Mouse (Mus musculus) adrenal gland, adult 18-20 months (tissue): ENCODE data around the gene Poln. TPM values are rescaled to one million over a fixed set of nuclear protein-coding genes. Genes with fewer than 3 reads are reported as not detected.
A peak's percentile ranks its signal among the peaks of the same experiment; 100 is the strongest.

Experiments
- DNase-seq, 2 experiments: peaks; one replicate each; pipeline ENCODE4 v3.0.0; 2021 to 2022; ENCODE audit warnings: low spot score in 2 of 2
- long read RNA-seq, 2 experiments: library from polyadenylated mRNA; stranded (forward); transcript quantifications; one replicate each; pipeline ENCODE4 v2.0.0; 2021
- total RNA-seq, 2 experiments: library from RNA; stranded (reverse); gene quantifications; 1 replicate in 1 of 2; 2 replicates in 1 of 2; pipeline ENCODE4 v1.2.3; 2021

Gene Poln
- total RNA-seq = 10 to 100 TPM; 15.5 to 26.2 TPM
- long read RNA-seq, experiment 1, partial matches to known transcripts = 0 of 9 reads
- long read RNA-seq, experiment 1, other reads (novel, unspliced or antisense) = 9 of 9 reads
- long read RNA-seq, experiment 2, partial matches to known transcripts = 0 of 9 reads
- long read RNA-seq, experiment 2, other reads (novel, unspliced or antisense) = 9 of 9 reads

DNA sequence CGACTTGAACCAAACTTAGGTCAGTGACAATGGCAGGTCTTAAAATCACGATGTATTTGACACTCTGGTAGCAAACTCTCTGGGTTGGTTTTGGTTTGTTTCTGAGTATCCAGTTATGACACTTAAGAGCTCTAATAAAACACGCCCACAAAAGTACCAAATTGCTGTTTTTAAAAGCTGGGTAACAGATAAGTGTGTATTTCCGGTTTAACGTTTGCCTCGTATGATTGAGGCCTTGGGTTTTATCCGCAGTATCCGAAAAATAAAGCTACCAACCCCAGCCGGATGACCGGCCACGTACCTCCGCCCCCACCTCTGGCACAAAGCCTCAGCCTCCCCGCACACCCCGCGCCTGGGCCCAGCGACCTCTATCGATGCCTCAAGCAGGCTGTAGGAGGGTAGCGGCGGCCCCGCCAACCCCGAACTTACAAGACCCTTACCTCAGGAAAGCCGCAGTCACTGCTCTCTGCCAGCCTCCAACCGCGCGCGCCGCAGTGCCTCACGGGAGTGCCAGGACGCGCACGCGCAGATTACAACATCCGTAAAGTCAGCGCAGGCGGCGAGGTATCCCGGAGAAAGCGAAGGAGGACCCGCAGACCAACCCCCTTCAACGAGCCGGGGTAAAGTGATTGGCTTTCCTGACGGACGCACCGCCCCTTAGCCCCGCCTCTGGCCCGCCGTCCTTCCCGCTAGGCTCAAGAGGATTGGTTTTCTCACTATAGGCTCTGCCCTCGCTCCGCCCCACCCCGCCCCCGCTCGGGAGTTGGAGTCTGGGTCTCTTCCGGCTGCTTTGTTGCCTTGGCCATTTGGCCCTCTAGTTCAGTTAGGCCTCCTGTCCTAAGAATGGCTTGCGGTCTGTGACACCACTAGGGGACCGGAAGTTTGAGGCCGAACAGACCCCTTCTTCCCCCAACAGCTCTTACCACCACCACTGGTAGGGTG lies at the start of gene Poln, which contains the start of gene Haus3:
Gene Poln (minus strand): TSS at position 499 of the 942 bp plus-strand sequence.
Gene Haus3 (minus strand): TSS at position 578 of the 942 bp plus-strand sequence.
- DNase-seq = peak; percentile 90 to 94

DNA sequence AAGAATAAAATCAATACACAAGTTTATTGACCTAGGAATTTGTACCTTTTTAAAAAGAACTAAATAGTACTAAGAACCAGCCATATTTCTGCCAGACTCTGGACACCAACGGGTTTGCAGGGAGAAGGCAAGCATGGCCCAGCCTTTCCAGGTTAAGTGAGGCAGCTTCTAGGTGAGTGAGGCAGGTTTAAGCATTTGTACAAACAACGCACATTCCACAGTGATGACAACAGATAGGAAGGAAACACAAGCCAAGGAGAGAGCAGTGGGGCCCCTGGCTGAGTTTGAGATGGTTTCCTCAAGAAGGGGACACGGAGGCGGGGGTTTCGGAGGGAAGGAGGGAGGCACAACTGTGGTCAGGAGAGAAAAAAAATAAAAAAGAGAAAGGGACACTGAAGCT lies 49.4 kb upstream of the Poln start:
- DNase-seq = no peak

DNA sequence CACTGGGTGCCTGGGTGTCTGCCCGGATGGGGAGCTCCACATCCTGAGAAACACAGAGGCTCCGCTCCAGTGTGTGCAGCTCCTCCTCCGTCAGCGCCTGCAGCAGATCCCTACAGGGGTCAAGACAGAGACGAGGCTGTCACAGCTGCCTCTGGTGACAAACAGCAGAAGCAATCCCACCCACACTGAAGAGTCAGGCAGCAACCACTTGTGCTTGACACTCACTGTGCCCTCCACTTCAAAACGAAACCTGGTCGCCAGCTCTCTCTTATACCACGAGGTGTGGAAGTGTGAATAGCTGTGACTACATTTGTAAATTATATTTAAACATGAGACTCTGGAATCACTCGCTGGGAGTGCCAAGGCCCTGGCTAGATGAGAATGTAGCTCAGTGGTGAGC lies 48.5 kb upstream of the Poln start:
- DNase-seq = no peak

DNA sequence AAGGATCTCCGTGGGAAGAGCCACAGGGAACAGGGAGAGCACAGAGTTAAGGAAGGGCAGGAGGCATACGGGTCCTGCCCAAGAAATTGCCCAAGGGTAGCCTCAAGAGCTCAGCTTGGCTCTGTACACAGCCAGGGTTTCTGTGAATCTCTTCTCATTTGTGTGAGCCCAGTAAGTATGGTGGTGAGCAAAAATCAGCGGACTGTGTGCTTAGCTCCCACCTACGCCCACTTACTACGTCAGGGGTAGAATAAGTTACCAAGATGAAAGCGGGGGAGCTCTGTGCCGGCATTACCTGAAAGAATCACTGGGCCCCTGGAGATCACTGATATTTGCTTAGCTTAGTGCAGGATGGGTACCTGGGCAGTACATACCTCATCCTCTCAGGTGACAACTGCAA lies 46.8 kb upstream of the Poln start:
- no peak for DNase-seq

DNA sequence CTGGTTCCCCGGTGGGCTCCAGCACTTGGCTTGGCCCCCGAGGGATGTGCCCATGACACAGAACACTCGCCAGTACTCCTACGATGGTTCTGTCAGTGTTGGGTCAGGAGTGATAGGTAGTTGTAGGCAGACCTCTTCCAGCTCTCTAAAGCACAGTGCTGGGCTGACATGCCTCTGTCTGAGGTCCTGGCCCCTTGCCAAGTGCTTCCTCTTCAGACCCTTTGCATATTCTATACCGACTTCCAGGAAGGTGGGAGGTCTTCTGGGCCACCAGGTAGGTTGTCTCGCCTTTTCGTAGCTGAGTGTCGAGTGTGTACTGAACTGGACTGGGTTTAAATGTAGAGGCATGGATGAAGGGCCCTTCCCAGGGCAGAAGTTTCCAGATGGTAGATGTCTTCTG lies 44.4 kb upstream of the Poln start:
- no peak for DNase-seq

DNA sequence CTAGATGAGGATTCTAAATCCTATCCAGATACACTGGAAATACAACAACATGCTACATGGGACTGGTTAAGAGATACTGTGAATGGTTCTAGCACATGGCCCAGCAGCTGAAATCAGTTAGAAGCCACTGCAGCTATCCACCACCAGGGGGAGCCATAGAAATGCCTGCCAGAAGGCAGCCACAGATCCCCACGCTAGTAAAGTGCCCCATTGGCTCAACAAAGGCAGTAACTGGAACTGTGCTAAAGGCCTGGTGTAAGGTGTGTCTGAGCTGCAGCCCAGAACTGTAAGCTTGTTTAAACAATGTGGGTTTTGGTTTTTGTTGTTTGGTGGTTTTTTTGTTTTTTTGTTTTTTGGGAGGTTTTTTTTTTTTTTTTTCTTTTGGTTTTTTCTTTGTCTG lies 41.0 kb upstream of the Poln start:
- DNase-seq = peak; percentile 72 to 75

DNA sequence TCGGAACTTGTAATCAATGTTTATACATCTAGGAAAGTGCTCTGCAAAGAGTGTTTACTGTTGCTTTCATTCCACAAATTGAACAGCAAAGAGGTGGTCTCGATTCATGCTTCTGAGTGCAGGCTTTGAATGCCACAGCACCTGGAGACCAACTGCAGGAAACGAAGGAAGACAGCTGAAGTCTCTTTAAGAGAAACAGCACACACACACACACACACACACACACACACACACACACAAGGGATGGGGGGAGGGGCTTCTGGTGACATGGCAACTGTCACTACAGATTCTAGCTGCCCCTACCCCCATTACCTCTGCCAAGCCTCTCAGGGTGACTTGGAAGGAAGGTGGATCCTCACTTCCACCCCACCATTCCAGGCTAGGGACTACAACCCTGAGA lies 38.3 kb upstream of the Poln start:
- no peak for DNase-seq

DNA sequence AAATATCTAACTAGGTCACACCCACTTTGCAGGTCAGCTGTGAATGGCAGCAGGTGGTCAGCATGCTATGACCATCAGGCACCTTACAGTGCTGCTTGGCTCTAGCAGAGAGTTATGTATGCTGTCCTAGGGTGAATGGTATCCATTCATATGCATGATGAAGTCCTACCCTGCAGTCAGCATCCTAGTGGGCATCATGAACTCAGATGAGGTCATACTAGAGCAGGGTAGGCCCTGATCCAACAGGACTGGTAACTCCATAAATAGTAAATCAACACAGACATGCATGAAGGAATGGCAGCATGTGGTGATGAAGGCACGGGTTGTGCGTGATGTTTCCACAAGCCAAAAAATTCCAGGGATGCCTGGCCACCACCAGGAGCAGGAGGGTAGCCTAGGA lies 36.5 kb upstream of the Poln start:
- DNase-seq = no peak

DNA sequence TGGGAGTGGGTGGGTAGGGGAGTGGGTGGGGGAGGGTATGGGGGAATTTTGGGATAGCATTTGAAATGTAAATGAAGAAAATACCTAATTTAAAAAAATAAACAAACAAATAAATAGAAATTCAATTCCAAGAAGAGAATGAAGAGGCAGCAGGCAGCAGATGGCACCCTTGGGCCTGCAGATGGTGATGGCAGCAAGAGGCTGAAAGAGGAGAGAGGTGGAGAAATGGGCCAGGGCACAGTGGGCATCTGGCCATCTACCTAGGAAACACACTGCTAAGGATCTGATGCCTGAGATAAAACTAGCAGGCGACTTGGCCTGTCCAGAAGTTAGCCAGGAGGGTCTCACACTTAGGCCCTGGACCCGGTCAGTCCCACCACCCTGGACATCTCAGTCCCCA lies 35.7 kb upstream of the Poln start:
- DNase-seq = no peak

DNA sequence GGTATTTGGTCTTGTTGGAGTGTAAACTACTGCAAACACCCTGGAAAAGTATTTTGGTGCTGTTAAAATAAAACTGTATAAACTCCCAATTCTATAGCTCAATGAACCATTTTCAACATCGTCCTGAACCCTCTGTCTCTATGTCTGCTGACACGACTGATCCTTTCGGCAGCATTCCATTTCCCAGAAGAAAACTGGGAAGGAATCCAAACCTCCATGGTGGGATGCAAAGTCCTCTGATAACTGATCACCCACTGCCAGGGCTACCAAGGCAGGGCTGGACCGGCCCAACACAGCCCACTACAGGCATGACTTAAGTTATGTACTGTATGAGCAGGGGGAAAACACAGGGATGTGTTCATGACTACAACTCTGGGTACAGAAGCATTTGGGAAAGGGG lies 32.8 kb upstream of the Poln start:
- no peak for DNase-seq

DNA sequence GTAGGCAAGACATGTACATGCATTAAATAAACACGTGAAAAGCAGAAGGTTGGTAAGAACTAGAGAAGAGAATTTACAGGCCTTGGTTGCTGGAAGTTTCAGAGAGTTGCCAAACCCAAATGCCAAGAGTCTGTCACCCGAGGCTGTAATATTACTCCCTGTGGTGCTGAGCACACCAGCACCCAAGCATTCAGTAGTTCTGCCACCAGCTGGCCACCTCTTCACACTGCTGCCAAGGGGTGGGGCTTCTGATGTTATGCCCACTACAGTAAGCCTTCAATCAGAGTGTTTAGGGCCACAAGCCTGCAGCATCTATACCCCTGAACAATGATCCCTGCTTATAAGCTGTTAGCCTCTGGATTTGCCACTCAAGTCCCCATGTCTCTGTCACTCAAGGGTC lies 32.1 kb upstream of the Poln start:
- DNase-seq = no peak

DNA sequence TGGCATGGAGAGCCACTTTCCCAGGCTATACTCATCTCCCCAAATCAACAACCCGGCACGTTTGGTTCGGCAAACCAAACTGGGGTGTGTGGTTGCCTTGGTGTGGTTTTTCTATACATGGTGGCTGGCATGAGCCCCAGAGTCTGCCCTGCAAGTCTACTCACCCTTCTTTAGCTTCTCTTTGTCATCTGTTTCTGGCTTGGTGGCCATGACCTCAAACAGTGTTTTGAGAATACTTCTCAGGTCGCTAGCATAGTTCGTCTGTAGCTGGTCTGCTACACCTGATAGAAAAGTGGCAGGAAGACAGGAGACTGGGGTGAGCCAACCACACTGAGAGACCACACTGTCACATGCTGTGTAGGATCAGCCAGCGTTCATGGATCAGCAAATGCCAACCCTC lies 29.4 kb upstream of the Poln start:
- no peak for DNase-seq

DNA sequence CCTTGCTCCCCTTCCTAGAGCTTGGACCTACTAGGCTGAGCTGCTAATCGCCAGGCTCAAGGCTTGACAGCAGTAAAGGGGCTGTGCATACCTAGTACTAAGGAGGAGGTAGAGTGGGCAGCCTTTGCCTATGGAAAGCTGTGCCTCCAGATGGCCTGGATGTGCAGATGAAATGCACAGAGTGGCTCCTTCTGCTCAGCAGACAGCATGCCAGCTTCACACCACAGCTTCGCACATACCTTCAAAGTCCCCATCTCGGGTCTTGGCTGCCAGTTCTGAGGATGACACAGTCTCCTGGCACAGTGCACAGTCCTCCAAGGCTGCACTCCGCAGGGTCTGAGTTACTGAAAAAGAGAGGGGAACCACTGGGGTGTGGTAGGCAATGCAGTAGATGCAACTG lies 28.0 kb upstream of the Poln start:
- no peak for DNase-seq

DNA sequence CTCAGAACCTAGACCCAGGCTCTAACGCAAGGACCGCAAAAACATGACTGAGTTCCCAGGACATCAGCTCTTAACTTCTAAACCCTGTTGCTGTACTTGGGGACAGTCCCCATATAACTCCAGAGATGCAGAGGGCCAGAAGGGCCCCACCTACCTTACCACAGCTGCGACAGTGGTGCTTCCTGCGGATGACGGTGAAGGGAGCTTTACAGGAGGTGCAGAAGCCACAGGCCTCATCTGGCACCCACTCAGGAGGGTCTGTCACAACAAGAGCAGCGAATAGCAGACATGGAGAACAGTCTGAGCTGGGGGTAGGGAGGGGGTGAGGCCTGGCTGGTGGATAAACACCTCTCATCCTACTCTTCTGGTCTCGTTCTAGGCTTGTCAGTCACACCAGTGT lies 27.2 kb upstream of the Poln start:
- DNase-seq = no peak

DNA sequence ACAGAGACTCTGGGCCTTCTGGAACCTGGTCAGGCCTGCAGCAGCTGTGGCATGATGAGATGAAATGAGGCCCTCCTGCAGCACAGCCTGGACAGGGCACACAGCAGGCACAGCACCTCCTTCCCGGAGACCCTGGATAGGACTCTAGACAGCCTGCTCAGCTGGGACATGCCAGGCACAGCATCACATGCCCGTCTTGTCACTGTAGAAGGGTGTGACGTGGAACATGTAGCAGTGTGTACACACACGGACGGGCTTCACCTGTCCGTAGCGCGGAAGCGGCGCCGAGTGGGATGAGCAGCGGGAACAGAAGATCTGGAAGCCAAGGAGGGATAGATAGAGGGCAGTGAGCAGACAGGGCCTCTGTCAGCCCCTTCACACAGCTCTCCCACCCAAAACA lies 26.5 kb upstream of the Poln start:
- no peak for DNase-seq

DNA sequence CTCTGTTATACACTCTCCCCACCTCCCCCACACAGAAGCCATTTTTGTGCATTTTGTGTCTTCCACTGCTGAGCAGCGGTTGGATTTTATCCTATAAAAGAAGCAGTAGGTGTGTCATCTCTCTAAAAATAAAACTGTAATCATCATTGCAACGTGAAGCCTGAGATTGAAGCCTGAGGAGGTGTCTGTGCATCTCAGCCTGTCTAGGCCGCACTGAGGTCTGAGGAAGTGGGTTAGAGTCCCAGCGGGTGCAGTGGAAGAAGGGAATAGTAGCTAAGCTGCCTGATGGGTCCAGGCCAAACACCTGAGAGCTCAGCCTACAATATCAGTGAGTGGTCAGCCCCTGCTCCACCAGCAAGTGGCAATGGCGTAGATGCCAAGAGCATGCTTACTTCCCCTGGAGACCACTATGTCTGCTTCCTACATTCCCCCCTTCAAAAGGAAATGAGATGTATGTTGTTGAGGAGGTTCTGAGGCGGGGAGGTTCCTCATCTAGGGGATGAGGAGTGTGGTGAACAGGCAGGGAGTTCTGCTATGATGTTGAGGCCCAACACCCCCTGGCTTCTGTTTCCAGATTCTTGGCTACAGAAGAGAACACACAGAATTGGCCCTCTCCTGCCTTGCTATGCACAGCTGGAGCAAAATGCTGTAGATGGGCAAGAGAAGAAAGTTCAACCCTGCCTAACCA lies 25.9 kb upstream of the Poln start:
- no peak for DNase-seq

DNA sequence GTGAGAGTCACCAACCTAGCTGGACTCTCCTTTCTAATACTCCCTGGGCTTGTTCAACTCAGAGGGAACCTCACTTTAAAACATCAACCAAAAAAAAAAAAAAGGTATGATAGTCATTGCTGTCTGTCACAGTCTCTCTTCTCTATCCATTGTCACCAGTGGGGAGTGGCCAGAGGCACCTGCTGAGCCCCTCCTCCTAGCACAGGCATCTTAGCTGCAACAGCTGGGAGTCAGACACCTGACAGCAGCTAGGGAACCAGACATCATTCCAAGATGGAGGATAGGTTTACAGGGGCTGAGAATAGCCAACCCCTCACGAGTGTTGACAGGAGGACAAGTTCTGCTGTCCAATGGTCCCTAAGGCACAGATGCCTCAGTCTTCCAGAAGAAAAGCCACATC lies 25.2 kb upstream of the Poln start:
- DNase-seq = no peak

DNA sequence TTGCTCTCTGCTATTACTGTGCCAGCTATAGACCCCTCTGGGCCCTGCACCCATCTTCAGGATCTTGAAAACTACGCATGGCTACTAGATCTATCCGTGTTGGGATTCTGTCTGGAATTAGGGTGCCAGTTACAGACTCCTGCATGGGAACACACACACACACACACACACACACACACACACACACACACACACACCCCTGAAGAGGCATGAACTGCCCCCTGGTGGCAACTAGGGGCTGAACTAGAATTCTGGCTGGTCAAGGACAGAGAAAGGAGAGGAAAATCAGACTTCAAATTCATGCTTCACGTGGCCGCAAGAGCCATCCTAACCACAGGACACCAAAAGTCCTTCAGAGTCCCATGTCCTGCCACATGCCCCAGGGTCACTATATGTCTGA lies 22.6 kb upstream of the Poln start:
- no peak for DNase-seq

DNA sequence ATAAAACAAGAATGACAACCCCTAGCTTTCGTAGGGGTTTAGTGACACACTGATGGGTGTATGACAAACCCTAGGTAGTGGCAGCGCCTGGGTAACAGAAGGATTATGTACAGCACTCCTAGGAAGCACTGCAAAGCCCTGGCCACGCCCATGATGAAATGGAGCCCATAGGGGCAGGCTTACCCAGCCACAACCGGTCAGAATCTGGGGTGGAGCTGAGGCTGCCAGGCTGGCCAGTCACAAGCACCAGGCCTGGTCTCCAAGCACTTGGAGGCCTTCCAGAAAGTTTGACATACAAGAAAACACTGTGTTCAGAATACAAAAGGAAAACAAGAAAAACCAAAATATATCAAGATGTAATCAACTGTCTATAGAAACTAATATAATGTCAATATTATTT lies 21.8 kb upstream of the Poln start:
- DNase-seq = no peak

DNA sequence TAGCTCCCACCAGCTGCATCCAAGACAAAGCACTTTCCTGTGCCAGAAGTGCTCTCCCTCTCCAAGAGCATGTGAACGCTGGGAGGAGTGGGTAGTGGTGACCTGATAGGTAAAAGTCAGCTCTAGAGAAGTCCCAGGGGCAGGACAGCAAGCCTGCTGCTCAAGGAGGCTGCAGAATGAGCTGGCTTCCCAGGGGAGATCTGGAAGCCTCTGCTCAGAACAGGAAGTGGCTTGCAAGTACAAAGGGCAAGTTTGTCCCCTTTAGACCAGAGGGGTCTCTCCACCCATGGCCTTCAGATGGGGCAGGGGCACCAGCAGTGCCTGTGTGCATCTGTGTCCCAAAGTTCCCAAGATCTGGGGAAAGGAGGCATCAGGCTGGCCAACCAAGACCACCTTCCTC lies 20.3 kb upstream of the Poln start:
- no peak for DNase-seq

DNA sequence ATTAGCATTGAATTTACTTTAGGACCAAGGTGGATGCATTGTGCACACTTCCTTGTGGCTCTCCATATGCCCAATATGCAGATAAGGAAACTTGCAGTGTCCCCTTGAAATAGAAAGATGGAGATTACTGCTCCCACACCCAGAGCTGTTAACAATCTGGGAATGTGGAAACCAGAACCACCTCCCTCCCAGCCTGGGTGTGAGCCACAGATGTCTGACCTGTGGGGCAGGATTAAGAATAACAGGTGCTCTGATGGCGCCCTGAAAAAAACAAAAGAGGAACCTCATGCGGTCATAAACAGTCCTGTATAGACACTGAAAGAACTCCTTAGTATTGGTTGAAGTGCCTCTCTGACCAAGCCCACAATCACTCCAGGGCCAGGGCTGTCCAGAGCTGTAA lies 19.6 kb upstream of the Poln start:
- DNase-seq = no peak
